Mouse (Mus musculus) limb, embryonic 10.5 days (tissue): ENCODE measurements around the gene Kcna7. TPM values are rescaled to one million over a fixed set of nuclear protein-coding genes. Genes with fewer than 3 reads are reported as not detected.
"Not testable (repeated sequence)": the region's sequence is repeated elsewhere in the genome, so short reads cannot be mapped to it uniquely, and the experiment has no call there.

Experiments
- DNase-seq: peaks from one replicate; pipeline ENCODE4 v3.0.0-alpha.2; 2017; ENCODE audit warnings: low spot score
- H3K27ac ChIP-seq: fragments of 300-500 bp; sonication (generic); 2 replicates; pipeline ENCODE4 v1.5.1; 2016; ENCODE audit warnings: mild to moderate bottlenecking
- H3K27me3 ChIP-seq: fragments of 300-500 bp; sonication (generic); 2 replicates; pipeline ENCODE4 v1.6.1; 2016; ENCODE audit warnings: low read depth, mild to moderate bottlenecking; ENCODE audit not compliant: poor library complexity, severe bottlenecking
- H3K36me3 ChIP-seq: fragments of 300-500 bp; sonication (generic); 2 replicates; pipeline ENCODE4 v1.6.1; 2016; ENCODE audit warnings: mild to moderate bottlenecking, moderate library complexity
- H3K4me1 ChIP-seq: fragments of 300-500 bp; sonication (generic); 2 replicates; pipeline ENCODE4 v1.6.1; 2016
- H3K4me3 ChIP-seq: fragments of 300-500 bp; sonication (generic); 2 replicates; pipeline ENCODE4 v1.5.1; 2016; ENCODE audit warnings: mild to moderate bottlenecking, moderate library complexity
- H3K9me3 ChIP-seq: fragments of 300-500 bp; sonication (generic); replicated peaks from 2 replicates; pipeline ENCODE4 v1.6.1; 2016; ENCODE audit warnings: mild to moderate bottlenecking
- WGBS: fragments of 180-500 bp; shearing (Covaris S2); methylation state at CpG from one replicate; pipeline ENCODE4 v1.1.7; 2016; 5-methylcytosine and 5-hydroxymethylcytosine counted together
- polyA plus RNA-seq: library from polyadenylated mRNA; unstranded; fragments of >200 nt; fragmentation: Nextera tagmentation; extraction: Ambion mirVana; gene quantifications from 2 replicates; pipeline ENCODE4 v1.2.1, GENCODE M21; 2016

Gene Kcna7
- polyA plus RNA-seq = 0.06 TPM in 1 of 2 replicates, not detected in the other

DNA sequence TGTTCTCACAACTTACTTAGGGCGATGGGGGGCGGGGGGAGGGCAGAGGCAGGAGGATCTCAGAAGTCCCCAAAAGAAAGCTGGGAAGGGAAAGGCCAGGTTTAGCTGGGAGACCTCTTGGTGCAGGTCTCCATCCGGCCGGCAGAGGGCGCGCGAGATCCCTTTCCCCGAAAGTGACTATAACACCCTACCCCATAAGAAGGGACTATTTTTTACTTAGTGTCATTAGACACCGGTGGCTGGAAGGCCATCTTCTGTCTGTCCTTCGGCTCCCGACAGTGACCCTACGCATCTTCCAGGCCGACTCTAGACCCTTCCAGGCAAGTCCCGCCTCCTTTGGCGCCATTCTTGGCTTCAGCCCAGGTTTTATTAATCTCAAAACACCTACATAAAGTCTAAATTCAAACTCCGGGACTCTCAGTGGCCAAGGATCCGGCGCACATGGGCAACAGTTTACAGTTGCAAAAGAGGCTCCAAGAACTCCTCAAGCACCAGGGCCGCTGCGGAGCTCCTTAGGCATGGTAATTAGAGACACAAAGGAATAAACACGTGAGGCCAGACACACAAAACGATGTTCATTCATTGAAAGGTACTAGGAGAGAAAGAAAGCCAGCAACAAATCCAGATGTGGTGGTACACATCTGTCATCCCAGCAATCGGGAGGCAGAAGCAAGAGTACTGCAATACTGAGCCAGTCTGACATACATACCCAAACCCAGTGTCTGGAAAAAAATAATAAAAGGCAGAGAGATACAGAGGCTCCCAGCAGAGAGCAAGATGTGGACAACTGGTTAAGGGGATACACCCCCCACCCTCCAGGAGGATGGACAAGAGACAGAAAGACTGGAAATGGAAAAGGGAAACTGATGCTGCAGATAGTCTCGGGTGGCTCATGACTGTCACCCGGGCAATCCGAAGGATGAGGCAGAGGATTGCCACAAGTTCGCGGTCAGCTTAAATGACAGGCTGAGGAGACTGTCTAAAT is at the start of gene Kcna7:
TSS of gene Kcna7 (plus strand) at position 563 of the 985 bp plus-strand sequence.
- peak; percentile 83 for DNase-seq
- Histone ChIP-seq H3K4me3 (peak within 1 kb of the TSS; percentile 44), H3K27me3 (peaks cover 57% of the 10 kb centered on the region), H3K36me3 (no peaks in the 10 kb centered on the region), H3K9me3 (no peaks in the 10 kb centered on the region), H3K27ac (peak within 1 kb of the TSS; percentile 27; the same call in 1 of the 2 replicates), H3K4me1 (peaks cover 8% of the 10 kb centered on the region)
- WGBS = 15% methylated on average over 28 of the region's 28 CpGs

DNA sequence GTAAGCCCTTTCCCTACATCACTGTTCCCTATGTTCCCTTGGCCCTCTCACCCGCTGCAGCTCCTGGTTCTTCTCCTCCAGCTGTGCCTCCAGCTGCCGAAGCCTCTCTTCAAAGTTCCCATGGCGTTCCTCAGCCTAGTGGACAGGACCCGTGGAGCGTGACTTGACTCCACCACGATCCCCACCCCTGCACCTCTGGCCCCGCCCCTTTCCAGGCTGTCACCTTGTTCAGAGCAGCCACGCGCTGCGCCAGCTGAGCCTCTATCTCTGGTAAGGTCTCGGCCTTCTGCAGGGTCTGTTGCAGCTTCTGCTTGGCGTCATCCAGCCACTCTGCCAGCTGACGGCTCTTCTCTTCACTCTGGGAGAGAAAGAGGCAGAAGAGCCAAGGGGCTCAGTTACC is 49.4 kb upstream of the Kcna7 start:
- WGBS = 56% methylated on average over 13 of the region's 13 CpGs
- H3K4me3 ChIP-seq = no peak overlapping the region
- H3K4me1 ChIP-seq = peaks cover 6% of the 10 kb centered on the region; the same call in 1 of the 2 replicates
- H3K27ac ChIP-seq = no peak overlapping the region
- no peaks in the 10 kb centered on the region for H3K36me3 ChIP-seq
- no peaks in the 10 kb centered on the region for H3K9me3 ChIP-seq
- H3K27me3 ChIP-seq = peaks cover 63% of the 10 kb centered on the region
- no peak for DNase-seq

DNA sequence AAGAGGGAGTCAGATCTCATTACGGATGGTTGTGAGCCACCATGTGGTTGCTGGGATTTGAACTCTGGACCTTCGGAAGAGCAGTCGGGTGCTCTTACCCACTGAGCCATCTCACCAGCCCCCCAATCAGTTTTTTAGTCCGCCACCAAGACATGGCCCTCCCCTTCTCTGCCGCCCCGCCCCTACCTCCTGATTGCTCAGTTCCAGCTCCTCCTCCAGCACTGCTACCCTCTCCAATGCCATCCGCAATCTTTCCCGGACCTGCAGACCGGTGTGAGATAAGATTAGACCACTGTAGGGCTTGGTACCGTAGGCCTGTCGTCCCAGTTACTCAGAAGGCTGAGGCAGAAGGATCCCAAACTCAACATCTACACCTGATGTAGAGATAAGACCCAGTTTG is 46.4 kb upstream of the Kcna7 start:
- H3K27ac ChIP-seq, H3K36me3 ChIP-seq, H3K4me3 ChIP-seq, DNase-seq, H3K9me3 ChIP-seq: not testable (repeated sequence)
- Histone ChIP-seq H3K4me1 (peaks cover 16% of the 10 kb centered on the region), H3K27me3 (peaks cover 76% of the 10 kb centered on the region)
- WGBS = 58% methylated on average over 11 of the region's 11 CpGs

DNA sequence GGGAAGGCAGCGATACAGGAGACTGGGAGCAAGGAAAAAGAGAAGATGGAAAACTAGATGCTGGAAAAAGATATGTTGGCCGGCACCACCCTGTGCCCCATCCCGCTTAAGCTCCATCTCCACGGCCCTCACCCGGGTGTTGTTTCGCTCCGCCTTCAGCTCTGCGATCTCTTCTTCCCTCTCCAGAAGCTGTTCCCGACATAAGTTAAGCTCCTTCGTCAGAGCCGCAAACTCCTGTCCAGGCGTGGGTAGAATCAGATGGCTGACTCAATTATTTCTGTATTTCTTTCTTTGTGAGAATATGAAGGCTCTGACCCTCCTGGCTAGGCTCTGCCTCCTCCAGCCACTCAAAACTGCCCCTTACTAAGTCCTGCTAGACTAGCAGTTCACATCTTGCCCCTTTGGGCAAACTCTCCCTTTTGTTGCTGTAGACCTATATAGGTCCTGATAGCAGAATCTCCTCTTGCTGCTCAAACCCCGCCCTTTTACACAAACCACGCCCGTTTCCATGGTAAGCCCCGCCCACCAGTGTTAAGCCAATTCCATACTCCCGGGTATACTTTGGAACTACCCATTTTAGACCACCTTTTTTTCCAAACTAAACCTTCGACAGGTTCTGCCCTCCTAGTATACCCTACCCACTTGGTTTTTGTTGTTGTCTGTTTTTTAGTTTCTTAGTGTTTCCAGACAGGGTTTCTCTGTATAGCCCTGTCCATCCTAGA is 44.9 kb upstream of the Kcna7 start:
- peaks cover 17% of the 10 kb centered on the region for H3K4me1 ChIP-seq
- H3K36me3 ChIP-seq = no peaks in the 10 kb centered on the region
- no peak overlapping the region for H3K27ac ChIP-seq
- no peaks in the 10 kb centered on the region for H3K9me3 ChIP-seq
- H3K27me3 ChIP-seq = peaks cover 81% of the 10 kb centered on the region
- DNase-seq = no peak
- 0 out of 2 replicates have a peak overlapping the region, but pooled peaks have one; percentile 60 for H3K4me3 ChIP-seq
- 46% methylated on average over 18 of the region's 18 CpGs for whole genome bisulfite sequencing

DNA sequence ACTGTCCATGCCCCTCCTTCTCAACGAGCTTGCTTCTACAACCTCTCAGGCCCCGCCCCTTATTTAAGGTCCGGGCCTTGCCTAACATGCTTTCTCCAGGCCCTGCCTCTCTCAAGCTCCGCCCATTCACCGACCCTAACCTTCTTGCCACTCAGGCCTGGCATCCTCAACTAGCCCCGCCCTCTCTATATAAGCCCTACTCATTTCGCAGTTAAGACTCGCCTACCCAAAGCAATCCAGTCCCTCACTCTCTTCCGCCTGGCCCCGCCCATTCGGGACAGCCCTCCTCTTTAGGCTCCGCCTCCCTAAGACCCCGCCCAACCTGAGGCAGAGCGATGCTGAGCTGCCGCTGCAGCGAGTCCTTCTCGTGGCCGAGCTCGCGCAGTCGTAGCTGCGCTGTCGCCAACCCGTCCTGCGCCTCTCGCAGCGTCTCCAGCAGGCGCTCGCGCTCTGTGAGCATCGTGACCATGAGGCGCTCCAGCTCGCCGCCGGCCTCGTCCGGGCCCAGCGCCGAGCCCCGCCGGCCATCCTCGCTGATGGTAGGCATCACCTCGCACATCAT is 44.1 kb upstream of the Kcna7 start:
- Histone ChIP-seq H3K9me3 (no peaks in the 10 kb centered on the region), H3K4me1 (peaks cover 25% of the 10 kb centered on the region), H3K4me3 (peak overlapping the region; percentile 60), H3K27me3 (peaks cover 84% of the 10 kb centered on the region), H3K36me3 (no peaks in the 10 kb centered on the region), H3K27ac (peak overlapping the region; percentile 72)
- peak; percentile 81 for DNase-seq
- WGBS = under 1% methylated on average over 43 of the region's 43 CpGs

DNA sequence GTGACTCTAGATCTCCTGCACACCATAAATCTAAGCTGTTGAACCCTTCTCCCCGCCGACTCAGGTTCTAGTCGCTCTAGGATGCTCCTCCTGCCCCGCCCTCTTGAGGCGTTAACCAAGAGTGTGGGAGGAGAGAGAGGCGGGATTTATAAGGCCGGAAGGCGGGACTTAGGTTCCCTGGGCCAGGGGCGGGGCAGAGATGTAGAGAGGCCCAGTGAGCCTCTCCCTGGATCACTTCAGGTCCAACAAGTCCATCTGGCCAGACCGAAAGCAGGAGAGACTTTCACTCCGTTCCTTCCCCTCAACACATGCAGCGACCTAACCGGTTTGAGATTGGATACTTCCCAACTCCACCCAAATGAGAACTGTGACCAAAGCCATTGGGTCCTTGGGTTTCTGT is 42.7 kb upstream of the Kcna7 start:
- no peak overlapping the region for H3K4me3 ChIP-seq
- no peak overlapping the region for H3K27ac ChIP-seq
- H3K9me3 ChIP-seq = no peaks in the 10 kb centered on the region
- H3K4me1 ChIP-seq = peaks cover 36% of the 10 kb centered on the region
- H3K36me3 ChIP-seq = no peaks in the 10 kb centered on the region
- WGBS = 3% methylated on average over 13 of the region's 13 CpGs
- H3K27me3 ChIP-seq = peaks cover 74% of the 10 kb centered on the region
- no peak for DNase-seq

DNA sequence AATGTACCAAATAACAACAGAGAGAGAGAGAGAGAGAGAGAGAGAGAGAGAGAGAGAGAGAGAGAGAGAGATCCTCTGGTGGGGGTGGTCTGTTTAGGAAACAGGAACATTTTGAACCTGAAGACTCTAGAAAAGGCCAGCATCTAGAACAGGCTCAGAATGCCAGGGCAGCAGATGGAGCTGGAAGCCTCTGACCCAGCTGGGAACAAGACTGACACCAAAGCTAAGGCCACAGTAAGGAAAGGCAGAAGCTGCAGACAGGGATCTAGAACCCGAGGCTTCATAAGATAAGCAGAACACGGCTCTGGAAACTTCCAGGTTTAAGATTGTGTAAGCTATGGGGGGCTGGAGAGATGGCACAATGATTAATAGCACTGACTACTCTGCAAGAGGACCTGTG is 41.5 kb upstream of the Kcna7 start:
- Histone ChIP-seq H3K4me3 (no peak overlapping the region), H3K4me1 (peaks cover 41% of the 10 kb centered on the region), H3K27ac (no peak overlapping the region), H3K36me3 (no peaks in the 10 kb centered on the region), H3K27me3 (peaks cover 83% of the 10 kb centered on the region), H3K9me3 (no peaks in the 10 kb centered on the region)
- 81% methylated on average over 2 of the region's 2 CpGs for WGBS
- no peak for DNase-seq

DNA sequence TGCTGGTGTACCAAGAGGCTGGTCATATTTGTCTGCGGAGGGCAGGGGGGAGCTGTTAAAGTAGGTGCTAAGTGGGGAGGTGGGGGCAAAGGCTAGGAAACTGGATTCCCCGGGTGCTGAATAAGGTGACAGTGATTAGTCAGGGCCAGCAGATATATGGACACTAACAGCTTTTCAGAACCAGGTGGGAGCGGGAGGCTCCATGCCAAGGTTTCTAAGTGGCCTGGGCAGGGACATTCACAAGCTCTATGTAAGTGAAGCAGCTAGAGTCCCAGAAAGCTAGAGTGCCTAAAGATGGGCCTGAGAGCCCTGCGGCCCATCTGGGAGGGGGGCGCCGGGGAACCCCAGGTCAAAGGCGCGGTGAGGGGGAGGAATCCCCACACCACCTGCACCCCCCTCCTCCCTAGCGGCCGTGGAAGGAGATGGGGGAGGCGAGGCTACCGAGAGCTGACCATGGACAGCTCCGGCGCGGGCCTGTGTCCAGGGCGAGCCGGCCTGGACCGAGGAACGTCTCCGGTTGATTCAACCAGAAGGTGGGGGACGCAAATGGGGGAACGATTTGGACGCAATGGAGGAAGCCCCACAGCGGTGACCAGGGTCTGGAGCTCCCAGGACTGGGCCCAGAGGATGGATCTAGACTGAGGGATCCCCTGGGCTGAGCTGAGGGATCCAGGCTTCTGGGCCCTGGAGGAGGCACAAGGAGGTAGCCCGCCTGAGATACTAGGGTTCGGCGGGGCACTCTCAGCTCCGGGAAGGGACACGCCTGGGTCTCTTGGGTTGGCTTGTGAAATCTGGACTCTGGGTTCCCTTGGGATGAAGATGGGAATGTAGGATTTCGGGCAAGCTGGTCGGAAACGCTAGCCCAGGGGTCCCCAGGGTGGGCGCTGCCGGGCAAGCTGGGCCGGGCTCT is 39.5 kb upstream of the Kcna7 start:
- DNase-seq = peak; percentile 73
- H3K4me1 ChIP-seq = peaks cover 55% of the 10 kb centered on the region
- 3% methylated on average over 35 of the region's 35 CpGs for WGBS
- H3K27me3 ChIP-seq = peaks cover 86% of the 10 kb centered on the region
- peak overlapping the region; percentile 68 for H3K4me3 ChIP-seq
- no peaks in the 10 kb centered on the region for H3K36me3 ChIP-seq
- no peaks in the 10 kb centered on the region for H3K9me3 ChIP-seq
- H3K27ac ChIP-seq = peak overlapping the region; percentile 68

DNA sequence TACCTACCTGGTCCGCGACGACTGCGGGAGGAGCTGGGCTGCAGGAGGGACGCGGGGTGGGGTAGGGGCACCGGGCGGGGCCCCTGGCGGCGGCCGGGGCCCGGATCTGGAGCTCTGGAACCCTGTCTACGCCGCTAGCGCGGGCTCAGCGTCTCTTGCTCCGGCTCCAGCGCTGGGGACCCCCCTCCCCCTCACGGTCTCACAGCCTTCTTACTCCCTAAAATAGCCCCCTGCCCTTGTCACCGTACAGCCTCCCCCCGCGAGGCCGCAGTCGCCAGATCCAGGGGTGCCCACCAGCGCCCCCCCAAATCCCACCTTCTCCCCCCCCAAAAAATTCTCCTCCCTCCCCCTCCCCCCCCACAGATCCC is 38.8 kb upstream of the Kcna7 start, which contains the start of gene Ppfia3:
TSS of gene Ppfia3 (minus strand) at position 368 of the 368 bp plus-strand sequence.
- no peak for DNase-seq
- no peaks in the 10 kb centered on the region for H3K9me3 ChIP-seq
- peak within 1 kb of the TSS; percentile 68 for H3K27ac ChIP-seq
- peaks cover 55% of the 10 kb centered on the region for H3K4me1 ChIP-seq
- H3K4me3 ChIP-seq = peak within 1 kb of the TSS; percentile 68
- H3K36me3 ChIP-seq = peaks cover 3% of the 10 kb centered on the region; the same call in 1 of the 2 replicates
- WGBS = under 1% methylated on average over 25 of the region's 26 CpGs
- H3K27me3 ChIP-seq = peaks cover 80% of the 10 kb centered on the region

DNA sequence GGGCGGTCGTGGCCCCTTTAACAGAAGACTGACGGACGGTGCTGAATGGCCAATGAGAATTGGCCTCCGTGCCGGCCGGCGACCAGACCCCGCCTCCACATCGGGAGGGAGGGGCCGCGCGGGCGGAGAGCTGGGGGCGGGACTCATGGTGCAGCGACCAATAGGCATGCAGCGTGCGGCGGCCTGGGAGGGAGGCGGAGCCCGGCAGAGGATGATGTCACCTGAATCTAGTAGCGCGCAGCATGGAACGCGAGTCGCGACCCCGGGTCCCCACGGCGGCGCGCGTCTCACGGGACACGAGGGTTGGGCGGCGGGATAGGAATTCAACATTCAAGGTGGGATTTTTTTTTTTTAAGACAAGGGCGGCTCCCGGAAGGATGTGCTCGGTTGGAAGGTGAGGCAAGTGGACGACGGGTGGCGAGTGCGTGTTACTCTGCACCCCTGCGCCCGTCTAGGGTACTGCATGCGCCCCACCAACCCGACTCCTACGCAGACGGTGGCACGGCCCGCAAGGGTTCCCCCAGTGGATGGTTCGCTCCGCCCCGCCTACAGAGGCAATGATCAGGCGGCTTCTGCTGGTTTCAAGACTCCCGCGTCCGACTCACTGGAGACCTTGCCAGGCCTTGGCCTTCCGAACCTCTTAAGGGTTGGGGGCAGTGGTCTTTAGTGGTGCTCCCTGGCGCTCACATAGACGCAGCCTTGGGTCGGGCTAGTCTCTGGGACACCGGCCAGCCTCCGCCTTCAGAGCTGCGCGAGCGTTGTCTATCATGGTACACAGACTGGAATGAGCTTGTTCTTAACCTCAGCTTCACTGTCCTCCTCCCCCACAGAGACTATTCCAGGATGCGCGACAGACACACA is 38.2 kb upstream of the Kcna7 start:
- DNase-seq = peak; percentile 98
- no peaks in the 10 kb centered on the region for H3K9me3 ChIP-seq
- H3K4me1 ChIP-seq = peaks cover 51% of the 10 kb centered on the region
- H3K36me3 ChIP-seq = peaks cover 9% of the 10 kb centered on the region
- H3K27me3 ChIP-seq = peaks cover 73% of the 10 kb centered on the region
- peak overlapping the region; percentile 68 for H3K27ac ChIP-seq
- peak overlapping the region; percentile 68 for H3K4me3 ChIP-seq
- WGBS = under 1% methylated on average over 69 of the region's 70 CpGs

DNA sequence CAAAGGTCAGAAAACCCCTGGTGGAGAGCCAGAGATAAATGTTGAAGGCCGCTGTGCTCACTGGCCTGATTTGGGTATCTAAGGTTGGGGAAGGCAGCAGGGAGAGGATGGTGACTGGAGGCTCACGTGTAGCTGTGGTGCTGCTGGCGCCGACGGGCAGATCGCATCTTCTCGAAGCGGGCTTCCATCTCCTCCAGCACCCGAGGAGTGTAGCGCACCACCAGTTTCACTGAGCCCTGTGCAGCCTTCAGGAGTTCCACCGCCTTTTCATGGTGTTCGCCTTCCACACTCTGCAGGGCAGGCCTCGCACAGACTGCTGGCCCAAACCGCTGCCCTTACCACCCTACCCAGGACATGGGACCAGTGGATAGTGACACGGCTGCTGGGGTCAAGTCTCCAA is 37.3 kb upstream of the Kcna7 start:
- H3K4me1 ChIP-seq = peaks cover 45% of the 10 kb centered on the region

More for the DNA sequence above, 37.3 kb upstream of the Kcna7 start:
- no peak for DNase-seq
- H3K36me3 ChIP-seq = peaks cover 18% of the 10 kb centered on the region
- 80% methylated on average over 15 of the region's 15 CpGs for WGBS
- no peak overlapping the region for H3K27ac ChIP-seq
- peaks cover 64% of the 10 kb centered on the region for H3K27me3 ChIP-seq
- peak overlapping the region; percentile 68; the same call in 1 of the 2 replicates for H3K4me3 ChIP-seq
- H3K9me3 ChIP-seq = no peaks in the 10 kb centered on the region
